Mouse (Mus musculus) kidney, adult 8-10 months (tissue): Measurements from ENCODE around the gene Acta2.

Source experiments
- DNase-seq, 2 experiments: peaks; one replicate each; pipeline ENCODE4 v3.0.0; 2022

Gene Acta2

DNA sequence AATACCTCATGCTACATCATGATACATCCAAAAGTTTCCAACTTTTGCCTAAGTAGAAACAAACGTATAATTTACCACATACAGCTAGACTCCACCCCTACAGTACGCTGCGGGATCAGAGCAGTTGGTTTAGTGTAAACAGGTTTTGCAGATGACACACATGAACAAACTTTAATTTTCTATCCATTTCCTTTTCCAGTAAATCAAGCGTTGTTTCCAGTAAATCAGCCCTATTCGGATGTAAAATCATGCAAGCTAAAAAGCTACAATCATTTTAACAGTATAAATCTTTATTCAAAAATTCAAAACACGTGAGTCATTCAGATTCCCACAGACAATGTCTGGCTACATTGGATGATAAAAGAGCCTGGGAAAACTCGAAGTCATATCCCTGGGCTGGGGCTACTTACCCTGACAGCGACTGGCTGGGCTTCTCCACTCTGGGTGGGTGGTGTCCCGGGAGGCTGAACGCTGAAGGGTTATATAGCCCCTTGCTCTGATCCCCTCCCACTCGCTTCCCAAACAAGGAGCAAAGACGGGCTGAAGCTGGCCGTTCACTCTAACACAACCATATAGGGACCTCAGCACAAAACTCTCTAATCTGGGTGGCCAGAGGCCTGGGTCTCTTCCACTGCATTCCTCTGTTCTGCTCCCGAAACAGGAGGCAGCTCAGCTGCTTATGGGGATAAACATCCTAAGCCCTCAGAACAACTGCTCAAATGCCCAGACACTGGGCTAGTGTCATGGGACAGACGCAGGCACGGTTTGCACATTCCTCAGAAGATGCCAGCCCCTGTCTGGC is at the start of gene Acta2:
Gene Acta2, minus strand, starts transcription at position 711 of the 802 bp plus-strand sequence.
- no peak for DNase-seq

DNA sequence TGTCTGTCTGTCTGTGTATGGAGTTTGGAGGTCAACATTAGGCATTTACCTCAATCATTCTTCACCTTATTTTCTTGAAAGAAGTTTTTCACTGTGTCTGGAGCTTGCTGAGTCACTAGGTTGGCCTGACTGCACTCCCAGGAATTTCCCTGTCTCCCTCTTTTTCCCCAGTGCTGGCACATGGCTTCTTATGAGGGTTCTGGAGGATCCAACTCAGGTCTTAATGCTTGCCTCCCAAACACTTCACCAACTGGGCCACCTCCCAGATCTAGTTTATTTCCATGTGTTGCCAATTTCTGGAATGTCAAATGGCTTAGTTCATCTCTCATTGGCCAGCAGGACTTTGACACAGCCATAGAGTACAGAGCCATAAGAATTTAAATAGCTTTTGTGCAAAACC is 49.5 kb upstream of the Acta2 start:
- DNase-seq = no peak

DNA sequence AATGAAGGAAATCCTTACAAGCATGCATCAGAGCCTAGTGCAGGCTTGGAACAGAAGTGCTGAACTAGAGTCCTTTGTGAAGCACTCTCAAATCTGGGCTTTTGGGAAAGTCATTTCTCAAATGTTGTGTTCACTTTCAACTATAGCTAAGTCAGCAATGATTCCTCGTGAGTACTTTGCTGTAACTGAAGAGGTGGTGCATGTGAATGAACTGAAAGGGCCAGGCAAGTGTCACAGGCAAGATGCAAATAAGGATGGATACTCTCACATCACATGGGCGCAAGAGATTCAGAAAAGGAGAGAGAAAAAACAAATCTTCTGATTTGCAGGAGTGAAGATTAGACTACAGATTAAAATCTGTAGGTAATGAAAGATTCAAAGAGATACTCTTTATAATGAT is 45.0 kb upstream of the Acta2 start:
- no peak for DNase-seq

DNA sequence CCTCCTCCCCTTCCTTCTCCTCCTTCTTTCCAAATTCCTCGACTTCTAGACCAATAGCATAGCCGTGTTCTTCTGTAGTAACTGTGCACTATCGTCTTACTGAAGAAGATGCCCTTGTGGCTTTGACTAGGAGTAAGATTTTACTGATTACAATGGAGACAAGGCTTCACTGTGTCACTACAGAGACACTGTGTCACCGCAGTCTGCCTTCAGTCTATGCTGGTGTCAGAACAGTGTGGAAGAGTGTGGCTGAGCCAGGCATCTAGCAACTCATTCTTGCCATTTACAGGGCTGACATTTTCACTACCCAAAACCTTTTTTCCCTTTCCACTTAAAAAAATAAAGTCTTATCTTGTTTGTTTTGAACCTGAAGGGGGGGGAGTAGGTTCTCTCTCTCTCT is 43.8 kb upstream of the Acta2 start:
- DNase-seq = no peak

DNA sequence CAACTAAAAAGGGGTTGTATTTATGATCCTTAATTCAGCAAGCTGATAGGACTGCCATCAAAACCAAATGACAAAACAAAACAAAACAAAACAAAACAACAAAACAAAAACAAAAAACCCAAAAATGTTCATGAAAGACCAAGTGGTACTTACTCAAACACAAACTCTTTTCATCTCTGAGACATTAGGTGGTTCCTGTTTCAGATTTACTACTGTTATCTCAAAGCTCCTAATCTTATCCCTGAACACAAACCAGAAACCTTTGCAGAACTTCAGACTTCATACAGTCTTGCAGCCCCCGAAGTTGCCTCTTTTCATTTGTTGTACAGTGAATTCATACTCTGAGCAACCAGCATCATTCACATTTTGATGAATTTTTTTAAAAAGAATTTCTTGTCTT is 43.1 kb upstream of the Acta2 start:
- DNase-seq = no peak

DNA sequence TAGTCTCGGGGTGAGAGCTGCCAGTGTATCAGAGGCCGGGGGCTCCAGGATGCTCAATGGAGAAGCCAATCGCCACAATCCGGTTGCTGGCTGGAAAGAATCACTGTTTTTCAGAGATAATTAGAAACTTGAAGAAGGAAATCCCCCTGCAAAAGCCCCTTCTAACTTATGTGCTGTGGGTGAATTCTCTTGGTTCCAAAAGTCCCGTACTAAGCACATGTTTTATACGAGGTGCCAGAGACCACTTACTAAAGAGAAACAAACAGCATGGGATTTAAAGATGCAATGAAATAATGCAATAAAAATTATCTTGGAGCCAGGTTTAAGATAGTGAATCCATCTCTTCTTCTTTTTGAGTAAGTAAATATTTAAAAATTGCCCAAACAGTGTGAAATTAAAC is 40.1 kb upstream of the Acta2 start:
- no peak for DNase-seq

DNA sequence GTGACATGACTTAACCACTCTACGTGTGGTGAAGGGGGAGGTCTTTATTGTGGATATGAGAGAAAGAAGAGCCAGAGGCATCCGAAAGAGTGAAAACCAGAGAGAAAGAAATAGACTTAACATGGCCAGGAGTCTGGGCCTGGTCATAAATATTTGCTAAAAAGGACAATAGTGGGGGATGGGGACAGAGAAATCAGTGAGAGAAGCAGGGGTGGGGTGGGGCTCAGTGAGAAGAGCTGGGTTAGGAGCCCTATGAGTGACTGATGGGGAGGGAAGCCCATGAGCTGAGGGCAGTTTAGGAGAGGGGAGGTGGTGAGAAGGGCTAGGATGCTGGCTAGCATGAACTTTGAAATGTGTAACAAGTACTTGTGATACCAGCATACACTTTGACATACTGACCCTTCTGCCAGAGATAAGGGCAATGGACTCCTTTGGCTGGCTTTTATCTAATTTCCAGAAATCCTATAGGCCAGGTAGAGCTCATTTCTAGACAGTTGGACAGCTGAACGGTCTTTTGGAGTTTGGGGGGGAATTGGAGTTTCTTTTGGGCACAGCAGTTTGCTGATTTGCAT is 38.1 kb upstream of the Acta2 start:
- no peak for DNase-seq

DNA sequence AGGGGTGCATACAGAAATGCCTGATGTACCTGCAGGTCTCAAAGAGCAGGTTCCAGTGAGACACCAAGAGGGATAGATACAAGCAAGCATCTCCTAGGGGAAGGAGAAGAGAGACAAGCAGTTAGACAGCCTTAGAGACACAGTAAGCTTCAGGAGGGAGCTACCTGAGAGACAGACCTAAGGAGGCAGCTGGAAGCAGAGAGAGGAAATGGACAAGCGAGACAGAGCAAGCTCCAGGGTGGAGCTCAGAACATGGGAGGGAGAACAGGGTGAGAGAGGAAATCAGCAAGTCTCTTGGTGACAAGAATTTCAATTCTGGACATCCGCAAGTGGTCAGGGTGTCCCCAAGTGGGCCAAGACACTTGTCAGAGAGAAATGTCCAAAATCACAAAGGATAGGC is 37.3 kb upstream of the Acta2 start:
- DNase-seq = no peak

DNA sequence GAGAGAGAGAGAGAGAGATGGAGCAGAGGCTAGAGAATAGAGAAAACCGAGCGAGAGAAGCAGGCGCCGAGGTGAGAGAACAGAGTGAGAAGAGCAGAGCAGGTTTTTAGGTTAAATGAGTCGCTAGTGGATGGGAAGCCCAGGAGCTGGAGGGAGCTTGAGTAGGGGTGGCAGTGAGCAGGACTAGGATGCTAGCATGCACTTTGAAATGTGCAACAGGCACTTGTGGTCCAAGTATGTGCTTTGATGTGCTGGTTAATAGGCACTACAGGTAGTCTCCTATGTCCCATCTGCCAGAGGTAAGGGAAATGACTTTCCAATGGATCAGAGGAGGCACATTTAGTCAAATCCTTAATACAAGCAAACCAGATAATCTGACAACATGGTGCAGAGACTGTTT is 36.6 kb upstream of the Acta2 start:
- DNase-seq = no peak

DNA sequence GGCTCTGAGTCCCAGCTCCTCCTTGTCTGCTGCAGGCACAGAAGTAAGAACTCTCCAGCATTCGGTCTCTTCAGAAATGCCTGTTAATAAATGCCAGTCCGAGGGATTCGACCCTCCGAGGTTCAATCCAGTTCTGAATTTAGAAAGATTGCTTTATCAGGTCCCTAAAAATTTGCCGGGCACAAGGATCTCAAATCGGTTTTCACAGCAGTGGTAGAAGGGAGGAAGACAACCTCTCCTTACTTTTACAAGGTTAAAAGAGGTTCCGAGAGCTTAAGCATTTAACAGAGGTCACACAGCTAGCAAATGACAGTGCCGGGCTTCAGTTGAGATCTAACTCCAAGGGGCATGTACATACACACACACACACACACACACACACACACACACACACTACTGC is 36.0 kb upstream of the Acta2 start:
- DNase-seq = no peak

DNA sequence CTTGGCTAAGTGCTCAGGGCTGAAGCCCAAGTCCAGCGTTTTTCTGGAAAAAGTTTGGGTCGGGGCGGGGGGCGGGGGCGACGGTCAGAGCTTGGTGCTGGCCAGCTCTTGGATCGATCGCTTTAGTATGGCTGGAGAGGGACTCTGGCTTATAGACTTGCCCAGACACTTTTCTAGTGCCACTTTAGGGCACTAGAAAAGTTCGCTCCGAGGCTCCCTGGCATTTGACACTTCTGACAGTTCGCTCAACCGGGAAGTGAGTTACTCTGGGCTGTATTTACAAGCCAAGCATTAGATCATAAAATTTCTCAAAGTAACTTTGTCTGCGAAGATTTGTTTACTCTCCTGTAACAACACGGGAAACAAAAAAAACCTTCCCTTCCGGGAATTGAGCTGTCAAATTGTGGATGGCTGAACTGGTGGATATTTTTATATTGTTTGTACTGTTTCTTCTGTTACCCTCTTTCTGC is 35.5 kb upstream of the Acta2 start:
- peak; percentile 26 to 38 for DNase-seq

DNA sequence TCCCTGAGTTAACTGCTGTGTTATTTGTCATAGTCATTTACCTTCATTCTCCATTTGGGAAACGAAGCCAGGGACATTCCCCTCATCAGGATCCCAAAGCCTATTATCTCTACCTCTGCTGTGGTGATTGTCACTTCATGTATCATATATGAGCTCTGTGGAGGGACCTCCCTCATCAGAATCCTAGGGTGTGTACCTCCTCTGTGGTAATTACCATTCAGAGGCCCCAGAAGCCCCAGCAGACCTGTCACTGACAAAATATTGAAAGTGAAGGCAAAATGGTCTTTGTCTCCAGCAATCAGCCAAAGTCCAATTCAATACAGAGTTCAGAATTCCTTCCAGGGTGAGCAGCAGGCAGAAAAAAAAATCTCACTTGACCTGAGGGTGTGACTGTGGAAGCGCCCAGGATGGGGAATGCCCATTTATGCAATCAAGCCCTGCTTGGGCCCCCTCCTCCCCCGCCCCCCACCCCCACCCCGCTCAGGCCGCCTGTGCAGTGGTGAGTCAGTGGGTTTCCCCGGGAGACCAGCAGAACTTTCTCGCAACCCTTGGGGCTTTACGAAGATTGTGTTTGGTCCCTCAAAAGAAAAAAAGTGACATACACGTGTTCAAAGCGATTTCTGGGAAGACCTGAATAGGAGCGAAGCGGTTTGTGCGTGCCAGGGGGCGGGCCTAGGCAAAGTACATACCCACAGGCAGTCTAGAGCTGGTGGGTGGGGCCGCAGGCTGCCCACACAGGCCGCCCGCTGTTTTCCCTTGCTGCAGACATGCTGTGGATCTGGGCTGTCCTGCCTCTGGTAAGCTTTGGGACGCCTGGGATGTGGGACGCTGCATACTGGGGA is 34.8 kb upstream of the Acta2 start, which contains the start of gene Fas:
Gene Fas, plus strand, starts transcription at position 719 of the 842 bp plus-strand sequence.
- DNase-seq = peak; percentile 82 to 86

DNA sequence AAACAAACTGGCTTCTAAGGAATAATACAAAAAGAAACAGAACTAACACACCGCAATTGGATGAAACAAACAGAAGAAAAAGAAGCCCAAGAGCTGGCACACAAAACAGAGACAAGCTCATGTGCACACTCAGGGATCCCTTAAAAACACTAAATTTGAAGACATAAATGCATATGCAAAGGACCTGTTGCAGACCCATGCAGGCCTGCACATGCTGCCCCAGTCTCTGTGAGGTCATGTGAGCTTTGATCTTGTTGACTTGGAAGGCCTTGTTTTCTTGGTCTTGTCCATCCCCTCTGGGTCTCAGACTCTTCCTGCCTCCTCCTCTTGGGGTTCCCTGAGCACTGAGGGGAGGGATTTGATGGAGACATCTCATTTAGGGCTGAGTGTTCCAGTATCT is 33.3 kb upstream of the Acta2 start:
- DNase-seq = no peak

DNA sequence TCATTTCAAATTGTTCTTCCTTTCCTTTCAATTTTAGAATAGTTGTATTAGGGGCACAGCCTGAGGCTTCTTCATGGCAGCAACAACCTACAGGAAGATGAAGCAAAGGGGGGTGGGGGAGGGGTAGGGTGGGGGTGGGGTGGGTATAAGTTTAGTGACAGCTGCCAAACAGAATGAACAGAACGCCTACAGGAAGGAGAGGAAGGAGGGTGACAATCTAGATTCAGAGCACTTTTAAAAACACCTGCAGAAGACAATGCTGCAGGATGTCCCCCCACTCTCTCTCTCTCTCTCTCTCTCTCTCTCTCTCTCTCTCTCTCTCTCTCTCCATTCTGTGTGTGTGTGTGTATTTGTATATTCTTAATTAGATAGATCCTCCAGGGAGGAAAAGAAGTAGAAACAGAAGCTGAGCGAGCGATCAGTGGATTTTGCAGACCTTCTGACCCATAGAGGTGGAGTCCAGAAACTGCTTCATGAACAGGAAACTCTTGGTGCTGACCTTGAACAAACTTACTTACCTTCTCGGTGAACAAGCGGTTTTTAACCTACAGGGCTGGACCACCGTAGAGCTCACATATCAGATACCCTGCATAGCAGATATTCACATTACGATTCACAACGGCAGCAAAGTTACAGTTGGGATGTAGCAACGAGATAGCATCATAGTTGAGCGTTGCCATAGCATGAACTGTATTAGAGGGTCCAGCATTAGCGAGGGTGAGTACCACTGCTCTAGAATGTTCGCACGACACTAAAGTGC is 32.4 kb upstream of the Acta2 start:
- DNase-seq = no peak

DNA sequence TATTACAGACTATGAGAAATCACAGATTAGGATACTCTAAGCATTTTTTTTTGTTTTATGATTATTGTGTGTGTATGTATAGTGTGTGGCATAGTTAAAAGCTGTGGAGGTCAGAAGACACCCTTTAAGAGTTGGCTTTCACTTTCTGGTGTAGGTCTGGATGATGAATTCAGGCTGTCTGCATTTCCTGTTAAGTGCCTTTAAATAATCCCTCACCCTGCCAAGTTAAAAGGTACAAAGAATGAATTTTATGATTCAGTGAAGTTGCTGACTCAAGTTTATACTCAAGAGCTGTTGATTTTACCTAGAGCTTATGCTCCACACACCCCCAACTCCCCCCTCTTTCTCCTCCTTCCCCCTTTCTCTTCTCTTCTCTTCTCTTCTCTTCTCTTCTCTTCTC is 31.8 kb upstream of the Acta2 start:
- DNase-seq = no peak

DNA sequence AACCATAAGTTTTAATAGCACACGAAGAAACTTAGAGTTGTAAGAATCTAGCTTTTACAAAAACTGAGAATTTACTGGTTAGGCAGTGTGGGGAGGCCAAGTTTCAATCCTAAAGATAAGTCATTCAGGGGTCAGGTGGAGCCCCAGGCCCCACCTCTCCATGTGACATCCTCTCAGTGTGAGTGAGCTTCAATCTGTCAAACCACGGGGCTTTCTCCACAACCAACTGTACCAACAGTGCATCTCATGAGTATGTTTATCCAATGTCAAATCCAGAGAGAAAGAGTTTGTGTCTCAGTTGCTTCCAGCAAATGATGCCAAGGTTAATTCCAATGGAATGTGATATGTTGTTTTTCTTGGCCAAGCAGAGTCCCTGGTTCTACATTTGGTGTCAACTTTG is 29.4 kb upstream of the Acta2 start:
- DNase-seq = no peak

DNA sequence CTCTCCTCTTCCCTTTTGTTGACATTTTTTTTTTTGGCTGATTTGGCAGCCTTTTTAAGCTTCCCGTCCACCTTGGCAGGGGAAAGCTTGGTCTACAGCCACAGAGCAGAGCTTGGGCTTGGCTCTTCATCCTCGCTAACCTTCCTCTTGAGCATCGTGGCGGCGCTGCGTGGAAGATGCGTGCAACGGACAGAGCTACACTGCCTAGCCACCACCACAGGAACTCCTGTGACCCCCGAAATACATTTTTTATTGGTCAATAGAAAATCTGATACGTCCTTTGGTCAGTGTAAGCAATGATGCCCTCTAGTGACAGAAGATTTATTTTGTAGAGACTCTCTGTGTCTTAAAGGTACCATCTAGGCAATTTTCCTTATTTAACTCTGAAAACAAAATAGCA is 29.0 kb upstream of the Acta2 start:
- DNase-seq = peak in 1 of 2 experiments; percentile 24

DNA sequence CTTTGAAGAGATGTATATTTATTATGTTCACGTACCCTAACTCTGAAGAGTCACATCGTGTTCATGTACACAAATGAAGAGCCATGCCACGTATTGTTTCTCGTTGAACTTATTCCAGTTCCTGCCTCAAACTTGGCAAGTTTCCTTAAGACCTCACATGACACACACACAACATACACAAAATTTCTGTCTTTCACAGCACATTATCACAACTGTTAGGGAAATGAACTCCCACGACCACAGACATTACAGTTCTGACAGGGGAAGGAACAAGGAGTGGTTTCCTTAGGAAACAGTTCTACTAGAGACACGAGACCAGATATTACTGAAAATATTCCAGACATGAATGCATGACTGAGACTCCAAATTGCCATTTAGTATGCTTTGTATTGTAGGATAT is 28.2 kb upstream of the Acta2 start:
- peak in 1 of 2 experiments; percentile 22 for DNase-seq

DNA sequence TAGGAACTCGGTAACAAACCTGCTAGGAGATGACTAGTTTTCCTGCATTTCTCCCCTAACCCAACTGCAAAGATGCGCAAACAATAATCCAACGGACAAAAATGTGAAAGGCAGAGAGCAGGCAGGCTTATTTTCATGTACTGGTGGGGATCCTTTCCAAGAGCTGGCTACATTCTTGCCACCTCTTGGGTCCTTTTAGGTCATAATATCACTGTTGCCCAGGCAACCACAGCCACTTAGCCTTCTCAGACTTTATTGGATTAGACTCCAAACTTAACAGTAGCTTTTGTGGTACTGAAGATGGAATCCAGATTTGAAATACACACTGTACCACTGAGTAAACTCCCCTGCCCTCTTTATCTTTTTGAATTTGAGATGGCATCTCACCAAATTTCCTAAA is 22.7 kb upstream of the Acta2 start:
- DNase-seq = no peak

DNA sequence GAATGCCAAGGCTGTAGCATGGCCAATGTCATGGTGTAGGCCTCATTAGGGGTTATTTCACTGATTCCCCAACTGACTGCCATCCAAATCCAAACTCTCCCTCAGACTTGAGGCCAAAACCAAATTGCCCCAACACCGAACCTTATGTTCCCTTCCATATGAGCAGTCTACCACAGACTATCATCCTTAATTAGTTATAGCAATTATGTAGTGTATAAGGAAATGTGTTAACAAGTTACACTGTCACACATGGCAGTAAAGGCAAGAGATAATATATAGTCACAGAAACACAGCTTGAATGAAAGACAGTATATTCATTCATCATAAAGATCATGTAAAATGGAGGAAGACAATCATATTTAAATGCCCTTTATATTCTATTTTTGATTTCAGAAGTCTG is 17.7 kb upstream of the Acta2 start:
- no peak for DNase-seq

DNA sequence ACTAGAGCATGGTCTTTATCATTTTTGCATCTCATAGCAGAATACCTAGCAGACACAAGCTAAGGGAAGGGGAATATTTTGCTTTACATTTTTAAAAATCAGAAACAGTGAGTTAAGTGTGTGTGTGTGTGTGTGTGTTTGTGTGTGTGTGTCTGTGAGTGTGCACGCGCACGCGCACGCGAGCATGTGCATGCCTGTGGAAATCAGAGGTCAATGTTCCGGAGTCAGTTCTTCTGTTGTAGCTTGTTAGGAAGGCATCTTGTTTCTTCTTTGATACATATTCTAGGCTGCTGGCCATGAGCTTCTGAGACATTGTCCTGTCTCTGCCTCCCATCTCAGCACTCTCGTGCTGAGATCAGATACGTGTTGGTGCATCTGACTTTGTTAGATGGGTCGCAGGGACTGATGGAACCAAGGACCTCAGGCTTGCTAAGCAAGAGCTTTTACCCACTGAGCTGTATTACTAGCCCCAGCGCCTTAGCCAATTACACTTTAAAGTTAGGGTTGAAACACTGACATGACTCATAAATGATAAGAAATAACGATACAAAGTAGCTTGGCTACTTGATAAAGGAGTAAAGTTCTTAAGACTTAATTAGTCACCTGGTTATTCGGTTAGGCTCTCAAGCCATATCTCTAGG is 15.6 kb upstream of the Acta2 start:
- no peak for DNase-seq

DNA sequence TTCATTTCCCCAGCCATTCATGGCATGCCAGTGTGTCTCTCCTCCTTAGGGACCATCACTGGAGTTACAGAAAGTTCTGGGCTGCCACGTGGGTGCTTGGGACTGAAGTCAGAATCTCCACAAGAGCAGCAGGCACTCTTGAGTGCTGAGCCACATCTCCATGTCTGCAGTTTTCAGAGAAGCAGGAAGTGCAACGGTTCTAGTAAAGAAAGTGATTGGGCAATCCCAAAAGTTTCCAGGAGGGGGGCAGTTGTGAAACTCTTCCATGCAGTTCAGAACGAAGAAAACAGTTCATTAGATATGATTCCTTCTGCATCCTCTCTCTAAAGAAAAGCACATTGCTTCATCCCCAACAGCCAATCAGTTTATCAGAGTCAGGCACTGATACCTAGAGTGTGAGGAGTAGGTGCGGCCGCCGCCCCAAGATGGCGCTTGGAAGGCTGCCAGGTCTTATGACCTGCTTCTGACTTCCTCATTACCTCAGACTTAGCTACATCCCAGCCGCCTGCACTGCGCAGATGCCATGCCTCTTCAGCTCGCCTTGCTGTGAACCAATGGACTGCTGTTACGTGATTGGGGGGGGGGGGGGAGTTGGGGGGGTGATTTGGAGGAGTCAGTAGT is 14.8 kb upstream of the Acta2 start:
- no peak for DNase-seq
